Mouse (Mus musculus) lung, postnatal 0 days (tissue): Measurements from ENCODE around the gene Cuedc1. TPM values are rescaled to one million over a fixed set of nuclear protein-coding genes. Genes with fewer than 3 reads are reported as not detected.

Experiments
- ATAC-seq: fragments of 200-750 bp; cut with Nextera tagmentation; 2 replicates; pipeline ENCODE4 v1.8.0; 2017; ENCODE audit warnings: moderate library complexity
- DNase-seq: peaks from one replicate; pipeline ENCODE4 v3.0.0-alpha.2; 2016; ENCODE audit warnings: low spot score
- H3K27ac ChIP-seq: fragments of 300-500 bp; sonication (generic); 2 replicates; pipeline ENCODE4 v1.5.1; 2014; ENCODE audit warnings: antibody characterized with exemption, mild to moderate bottlenecking, low read length, mixed read lengths
- H3K27me3 ChIP-seq: fragments of 300-500 bp; sonication (generic); replicated peaks from 2 replicates; pipeline ENCODE4 v1.6.1; 2014; ENCODE audit warnings: low read length, mixed read lengths; ENCODE audit not compliant: insufficient read depth
- H3K36me3 ChIP-seq: fragments of 300-500 bp; sonication (generic); 2 replicates; pipeline ENCODE4 v1.6.1; 2014; ENCODE audit warnings: low read length, mixed read lengths; ENCODE audit not compliant: insufficient read depth
- H3K4me1 ChIP-seq: fragments of 300-500 bp; sonication (generic); 2 replicates; pipeline ENCODE4 v1.6.1; 2014; ENCODE audit warnings: antibody characterized with exemption, low read depth, low read length, mixed read lengths; ENCODE audit not compliant: insufficient read depth
- H3K4me2 ChIP-seq: fragments of 300-500 bp; sonication (generic); replicated peaks from 2 replicates; pipeline ENCODE4 v1.6.1; 2014; ENCODE audit warnings: low read depth, mild to moderate bottlenecking, low read length, moderate library complexity, mixed read lengths
- H3K4me3 ChIP-seq: fragments of 300-500 bp; sonication (generic); 2 replicates; pipeline ENCODE4 v1.5.1; 2014; ENCODE audit warnings: low read depth, low read length
- H3K9ac ChIP-seq: fragments of 300-500 bp; sonication (generic); replicated peaks from 2 replicates; pipeline ENCODE4 v1.6.1; 2014; ENCODE audit warnings: low read depth, mild to moderate bottlenecking
- H3K9me3 ChIP-seq: fragments of 300-500 bp; sonication (generic); 2 replicates; pipeline ENCODE4 v1.6.1; 2016; ENCODE audit warnings: low read length, mixed read lengths
- CTCF ChIP-seq: IDR thresholded peaks from 2 replicates; pipeline ENCODE4 v1.5.1; 2016; ENCODE audit warnings: antibody characterized with exemption, mild to moderate bottlenecking
- EP300 ChIP-seq: IDR thresholded peaks from 2 replicates; pipeline ENCODE4 v1.6.1; 2016; ENCODE audit warnings: antibody characterized with exemption, mild to moderate bottlenecking, control low read depth
- WGBS: fragments of 180-500 bp; shearing (Covaris S2); extraction: QIAGEN DNeasy Blood & Tissue Kit; methylation state at CpG from one replicate; pipeline ENCODE4 v1.1.7; 2014; 5-methylcytosine and 5-hydroxymethylcytosine counted together
- polyA plus RNA-seq: library from polyadenylated mRNA; unstranded; fragments of >200 nt; fragmentation: Nextera tagmentation; extraction: Ambion mirVana; gene quantifications from 2 replicates; pipeline ENCODE4 v1.2.1, GENCODE M21; 2015

Gene Cuedc1
- polyA plus RNA-seq, 1 experiment from 2014 or later: 14.6 TPM

DNA sequence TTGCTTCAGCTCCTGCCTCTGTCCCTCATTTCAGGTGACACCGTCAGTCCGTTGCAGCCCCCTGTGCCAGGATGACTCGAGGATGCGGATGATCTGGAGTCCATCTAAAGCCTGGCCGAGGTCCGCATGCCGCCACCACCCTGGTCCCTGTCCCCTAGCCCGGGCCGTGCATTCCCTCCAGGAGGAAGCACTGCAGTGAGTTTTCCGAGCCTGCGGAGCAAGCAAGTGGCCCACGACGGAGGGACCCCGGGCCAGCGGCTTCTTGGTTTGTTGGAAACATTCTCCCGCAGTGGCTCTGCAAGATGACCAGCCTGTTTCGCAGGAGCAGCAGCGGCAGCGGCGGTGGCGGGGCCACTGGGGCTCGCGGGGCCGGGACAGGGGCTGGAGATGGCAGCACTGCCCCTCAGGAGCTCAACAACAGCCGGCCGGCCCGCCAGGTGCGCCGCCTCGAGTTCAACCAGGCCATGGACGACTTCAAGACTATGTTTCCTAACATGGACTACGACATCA lies 71.7 kb downstream of the Cuedc1 start:
- H3K36me3 ChIP-seq: no peaks in the 10 kb centered on the region
- no peaks in the 10 kb centered on the region for H3K27me3 ChIP-seq
- peaks cover 18% of the 10 kb centered on the region for H3K4me1 ChIP-seq
- H3K9ac ChIP-seq: no peak overlapping the region
- no peaks in the 10 kb centered on the region for H3K9me3 ChIP-seq
- no peak for DNase-seq
- H3K27ac ChIP-seq: no peak overlapping the region
- WGBS: 47% methylated on average over 32 of the region's 32 CpGs
- no peak overlapping the region for H3K4me2 ChIP-seq
- ATAC-seq: no peak
- no peak overlapping the region for H3K4me3 ChIP-seq
- TF ChIP-seq EP300 (no peak), CTCF (no peak)

GRCm38 (mm10) chr11:88170606-88171005 lies 72.7 kb downstream of the Cuedc1 start:
- no peak overlapping the region for H3K4me3 ChIP-seq
- ATAC-seq (no peak), DNase-seq (no peak)
- H3K4me2 ChIP-seq: no peak overlapping the region
- H3K27me3 ChIP-seq: no peaks in the 10 kb centered on the region
- WGBS: 92% methylated on average over 3 of the region's 3 CpGs
- H3K27ac ChIP-seq: no peak overlapping the region
- no peaks in the 10 kb centered on the region for H3K36me3 ChIP-seq
- TF ChIP-seq EP300 (no peak), CTCF (no peak)
- no peak overlapping the region for H3K9ac ChIP-seq
- no peaks in the 10 kb centered on the region for H3K9me3 ChIP-seq
- peaks cover 13% of the 10 kb centered on the region for H3K4me1 ChIP-seq

DNA sequence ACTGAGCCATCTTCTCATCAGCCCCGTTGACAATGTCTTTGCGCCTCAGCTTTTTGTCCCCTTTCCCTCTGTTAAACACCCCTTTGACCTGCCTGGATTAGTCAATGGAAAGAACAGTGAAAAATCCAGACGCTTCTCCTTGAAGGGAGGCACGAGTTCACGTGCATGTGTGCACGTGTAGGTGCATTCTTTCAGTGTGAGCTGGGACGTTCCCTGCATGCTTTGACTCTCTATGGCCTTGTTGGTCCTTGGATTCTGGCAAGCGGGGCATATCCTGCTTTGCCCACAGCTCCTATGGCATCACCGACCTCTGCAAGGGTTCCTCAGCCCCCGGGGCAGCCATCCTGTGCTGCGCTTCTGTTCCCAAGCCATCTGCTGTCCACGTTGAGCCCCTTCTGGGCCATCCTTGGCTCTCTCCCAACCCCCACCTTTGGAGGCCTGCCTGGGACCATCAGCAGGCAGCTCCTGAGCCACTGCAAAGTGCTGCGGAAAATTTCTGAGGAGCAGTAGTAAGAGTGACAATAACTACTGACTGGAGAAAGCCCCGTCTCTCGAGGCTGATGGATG lies 74.1 kb downstream of the Cuedc1 start:
- no peak overlapping the region for H3K9ac ChIP-seq
- H3K27me3 ChIP-seq: no peaks in the 10 kb centered on the region
- H3K4me3 ChIP-seq: no peak overlapping the region
- H3K9me3 ChIP-seq: no peaks in the 10 kb centered on the region
- H3K4me1 ChIP-seq: peaks cover 13% of the 10 kb centered on the region
- H3K4me2 ChIP-seq: no peak overlapping the region
- DNase-seq (no peak), ATAC-seq (no peak)
- 68% methylated on average over 15 of the region's 15 CpGs for WGBS
- H3K36me3 ChIP-seq: no peaks in the 10 kb centered on the region
- H3K27ac ChIP-seq: no peak overlapping the region
- no peak for TF ChIP-seq EP300

- DNase-seq (peak; percentile 69), ATAC-seq (peak; percentile 86)
- WGBS: 23% methylated on average over 10 of the region's 10 CpGs
- no peaks in the 10 kb centered on the region for H3K27me3 ChIP-seq
- H3K9ac ChIP-seq: no peak overlapping the region
- no peak overlapping the region for H3K4me3 ChIP-seq
- H3K4me1 ChIP-seq: peaks cover 13% of the 10 kb centered on the region
- H3K36me3 ChIP-seq: no peaks in the 10 kb centered on the region
- no peak overlapping the region for H3K4me2 ChIP-seq
- peak overlapping the region; percentile 57 for H3K27ac ChIP-seq
- no peaks in the 10 kb centered on the region for H3K9me3 ChIP-seq
- peak; percentile 38; the same call in 1 of the 2 replicates for TF ChIP-seq EP300
- TF ChIP-seq CTCF: no peak; the same call in 1 of the 2 replicates
Observed at GRCm38 (mm10) chr11:88172601-88173325, 74.9 kb downstream of the Cuedc1 start.

GRCm38 (mm10) chr11:88173386-88174025 lies 75.6 kb downstream of the Cuedc1 start:
- Histone ChIP-seq H3K36me3 (no peaks in the 10 kb centered on the region), H3K4me2 (no peak overlapping the region), H3K4me1 (peaks cover 13% of the 10 kb centered on the region), H3K9ac (no peak overlapping the region), H3K4me3 (no peak overlapping the region), H3K27ac (peak overlapping the region; percentile 57), H3K9me3 (no peaks in the 10 kb centered on the region), H3K27me3 (no peaks in the 10 kb centered on the region)
- WGBS: 20% methylated on average over 9 of the region's 9 CpGs
- ATAC-seq (peak; percentile 34; the same call in 1 of the 2 replicates), DNase-seq (no peak)
- no peak for TF ChIP-seq EP300
- TF ChIP-seq CTCF: no peak

DNA sequence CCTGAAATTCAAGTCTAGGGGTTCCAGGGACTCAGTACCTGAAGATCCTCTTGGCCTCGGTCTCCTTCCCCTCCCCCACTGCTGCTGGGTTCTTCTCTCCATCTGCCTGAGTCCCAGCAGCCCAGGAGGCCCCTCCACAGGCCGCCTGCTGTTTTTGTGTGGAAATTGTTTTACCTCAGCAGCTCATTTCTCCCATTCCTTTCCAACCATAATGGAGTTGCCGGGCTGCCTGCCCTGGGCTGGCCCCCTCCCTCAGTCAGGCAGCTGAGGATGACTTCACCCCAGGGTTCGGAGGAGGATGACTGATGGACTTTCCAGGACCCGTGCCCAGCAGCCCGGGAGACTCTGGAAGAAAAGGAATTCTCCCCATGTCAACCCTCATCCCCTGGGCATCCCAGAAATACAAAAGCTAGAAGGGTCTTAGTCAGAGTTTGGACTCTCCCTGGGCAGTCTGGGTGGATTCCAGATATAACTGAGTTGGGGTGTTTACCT lies 82.7 kb downstream of the Cuedc1 start:
- H3K36me3 ChIP-seq: no peaks in the 10 kb centered on the region
- no peak overlapping the region for H3K4me3 ChIP-seq
- peaks cover 8% of the 10 kb centered on the region; the same call in 1 of the 2 replicates for H3K4me1 ChIP-seq
- DNase-seq: peak; percentile 44
- WGBS: 14% methylated on average over 6 of the region's 6 CpGs
- no peaks in the 10 kb centered on the region for H3K9me3 ChIP-seq
- no peak overlapping the region; the same call in 1 of the 2 replicates for H3K9ac ChIP-seq
- no peaks in the 10 kb centered on the region for H3K27me3 ChIP-seq
- ATAC-seq: peak; percentile 55
- peak overlapping the region; percentile 22; the same call in 1 of the 2 replicates for H3K4me2 ChIP-seq
- H3K27ac ChIP-seq: peak overlapping the region; percentile 64
- TF ChIP-seq CTCF (peak; percentile 33; the same call in 1 of the 2 replicates), EP300 (no peak)
